ENCODE assay signal across 8 mouse cellular contexts in the genomic region with DNA sequence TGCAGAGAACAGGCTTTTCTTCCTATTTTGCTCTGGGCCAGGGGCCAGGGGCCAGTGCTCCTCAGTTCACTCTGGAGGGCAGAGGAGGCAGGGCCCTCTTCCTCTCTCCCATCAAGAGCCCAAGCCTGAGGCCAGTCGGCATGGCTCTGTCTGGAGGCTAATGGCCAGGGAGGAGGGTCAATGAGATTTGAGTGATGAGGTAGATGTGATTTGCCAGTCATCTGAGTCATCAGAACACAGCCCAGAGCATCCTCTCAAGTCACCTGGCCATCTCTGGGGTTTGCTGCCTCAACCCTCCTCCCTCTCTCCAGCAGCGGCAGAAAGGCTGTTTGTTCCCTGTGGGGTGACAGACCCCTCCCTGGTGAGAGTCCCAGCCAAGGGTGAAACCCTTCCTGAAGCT. TPM values are rescaled to one million over a fixed set of nuclear protein-coding genes. Genes with fewer than 3 reads are reported as not detected.
DNase-seq lines count a peak whose midpoint lies in the region; ATAC-seq and TF ChIP-seq lines count a peak whose summit lies in the region.

No protein-coding gene starts in this region.

- peak overlapping the region; percentile 8 for H3K9ac ChIP-seq in embryonic facial prominence, embryonic 12.5 days
- no peak overlapping the region for H3K9ac ChIP-seq in hindbrain, embryonic 13.5 days
- H3K9ac ChIP-seq in midbrain, embryonic 13.5 days (replicated peaks), result no peak overlapping the region

- 30% methylated on average over 2 of the region's 2 CpGs for WGBS in kidney, adult 2 months
- WGBS in embryonic facial prominence, embryonic 12.5 days, result 8% methylated on average over 2 of the region's 2 CpGs
- 8% methylated on average over 2 of the region's 2 CpGs for WGBS in hindbrain, embryonic 13.5 days
- WGBS in midbrain, embryonic 13.5 days, result 11% methylated on average over 2 of the region's 2 CpGs

- no peak for DNase-seq in kidney, adult 2 months
- DNase-seq in kidney, postnatal 4 days, result no peak
- no peak for DNase-seq in urinary bladder, postnatal 25 days (ENCODE audit: low spot score)
- DNase-seq in thymus, postnatal 36 days, result no peak

- H3K4me3 ChIP-seq in kidney, adult 2 months (ENCODE audit: insufficient read depth, low read depth, low read length), result peak overlapping the region; percentile 68
- H3K4me3 ChIP-seq in embryonic facial prominence, embryonic 12.5 days, result peak overlapping the region; percentile 57; the same call in 1 of the 2 replicates
- H3K4me3 ChIP-seq in hindbrain, embryonic 13.5 days, result peak overlapping the region; percentile 48; the same call in 1 of the 2 replicates
- H3K4me3 ChIP-seq in midbrain, embryonic 13.5 days (replicated peaks), result no peak overlapping the region

- peak overlapping the region; percentile 11 for H3K27ac ChIP-seq in kidney, adult 2 months (ENCODE audit: insufficient read depth, low read depth, low read length)
- H3K27ac ChIP-seq in embryonic facial prominence, embryonic 12.5 days, result no peak overlapping the region
- peak overlapping the region; percentile 18; the same call in 1 of the 2 replicates for H3K27ac ChIP-seq in hindbrain, embryonic 13.5 days
- H3K27ac ChIP-seq in midbrain, embryonic 13.5 days, result no peak overlapping the region

- H3K36me3 ChIP-seq in kidney, adult 2 months (ENCODE audit: control insufficient read depth, insufficient read depth, low read length), result no peaks in the 10 kb centered on the region
- H3K36me3 ChIP-seq in embryonic facial prominence, embryonic 12.5 days, result no peaks in the 10 kb centered on the region
- no peaks in the 10 kb centered on the region for H3K36me3 ChIP-seq in hindbrain, embryonic 13.5 days
- H3K36me3 ChIP-seq in midbrain, embryonic 13.5 days, result no peaks in the 10 kb centered on the region

- ATAC-seq in embryonic facial prominence, embryonic 12.5 days (ENCODE audit: insufficient number of reproducible peaks, insufficient read depth, low FRiP score, low TSS enrichment), result no peak
- ATAC-seq in hindbrain, embryonic 13.5 days (ENCODE audit: low FRiP score), result no peak
- no peak for ATAC-seq in midbrain, embryonic 13.5 days
- no peak for ATAC-seq in activated CD4-positive, CD25-positive, alpha-beta regulatory T cell, adult 4 months

- no peaks in the 10 kb centered on the region for H3K27me3 ChIP-seq in kidney, adult 2 months (replicated peaks; ENCODE audit: control insufficient read depth, insufficient read depth, low read length)
- H3K27me3 ChIP-seq in embryonic facial prominence, embryonic 12.5 days, result peaks cover 47% of the 10 kb centered on the region
- H3K27me3 ChIP-seq in hindbrain, embryonic 13.5 days, result peaks cover 84% of the 10 kb centered on the region
- peaks cover 72% of the 10 kb centered on the region for H3K27me3 ChIP-seq in midbrain, embryonic 13.5 days

- H3K4me2 ChIP-seq in embryonic facial prominence, embryonic 12.5 days (replicated peaks), result peak overlapping the region; percentile 89
- H3K4me2 ChIP-seq in hindbrain, embryonic 13.5 days, result peak overlapping the region; percentile 69
- H3K4me2 ChIP-seq in midbrain, embryonic 13.5 days (replicated peaks), result 0 out of 2 replicates have a peak overlapping the region, but pooled peaks have one; percentile 85

- H3K4me1 ChIP-seq in kidney, adult 2 months (ENCODE audit: control insufficient read depth, insufficient read depth, low read length), result peaks cover 14% of the 10 kb centered on the region; the same call in 1 of the 2 replicates
- peaks cover 46% of the 10 kb centered on the region for H3K4me1 ChIP-seq in embryonic facial prominence, embryonic 12.5 days
- H3K4me1 ChIP-seq in hindbrain, embryonic 13.5 days (replicated peaks), result peaks cover 56% of the 10 kb centered on the region
- peaks cover 51% of the 10 kb centered on the region for H3K4me1 ChIP-seq in midbrain, embryonic 13.5 days (replicated peaks)

- TF ChIP-seq POLR2A in kidney, adult 2 months (IDR thresholded peaks at IDR 0.05; ENCODE audit: low read depth, low read length), result no peak

- TF ChIP-seq CTCF in kidney, adult 2 months (conservative IDR thresholded peaks at IDR 0.05; ENCODE audit: insufficient read depth, insufficient read length, low read depth, low read length), result no peak

- H3K9me3 ChIP-seq in embryonic facial prominence, embryonic 12.5 days, result no peaks in the 10 kb centered on the region
- H3K9me3 ChIP-seq in hindbrain, embryonic 13.5 days, result no peaks in the 10 kb centered on the region
- no peaks in the 10 kb centered on the region for H3K9me3 ChIP-seq in midbrain, embryonic 13.5 days

RNA-seq across cellular contexts. Expression of gene Mcam, which starts 1.0 kb away (rescaled TPM):
- 27.9 and 32.8 TPM in 2 replicates for polyA plus RNA-seq in kidney, adult 2 months (2012; rRNA removed)
- 22.3 and 24.2 TPM in 2 replicates for polyA plus RNA-seq in embryonic facial prominence, embryonic 12.5 days (2016; fragmentation: Nextera tagmentation; extraction: Ambion mirVana)
- polyA plus RNA-seq in hindbrain, embryonic 13.5 days (2015; fragmentation: Nextera tagmentation; extraction: Ambion mirVana), result 13.1 and 14.0 TPM in 2 replicates
- 11.6 and 13.7 TPM in 2 replicates for polyA plus RNA-seq in midbrain, embryonic 13.5 days (2015; fragmentation: Nextera tagmentation; extraction: Ambion mirVana)
- polyA plus RNA-seq in activated CD4-positive, CD25-positive, alpha-beta regulatory T cell, adult 4 months (2017; shearing (Covaris generic)), result under 1 TPM in 1 of 2 experiments, not detected in 1; 0.16 TPM

RNA-seq across cellular contexts. Expression of gene Rnf26, which starts 20.0 kb away (rescaled TPM):
- polyA plus RNA-seq in kidney, adult 2 months (2012; rRNA removed), result 28.8 and 30.9 TPM in 2 replicates
- 86.7 and 88.8 TPM in 2 replicates for polyA plus RNA-seq in embryonic facial prominence, embryonic 12.5 days (2016; fragmentation: Nextera tagmentation; extraction: Ambion mirVana)
- polyA plus RNA-seq in hindbrain, embryonic 13.5 days (2015; fragmentation: Nextera tagmentation; extraction: Ambion mirVana), result 27.9 and 29.2 TPM in 2 replicates
- polyA plus RNA-seq in midbrain, embryonic 13.5 days (2015; fragmentation: Nextera tagmentation; extraction: Ambion mirVana), result 29.9 and 32.7 TPM in 2 replicates
- polyA plus RNA-seq in activated CD4-positive, CD25-positive, alpha-beta regulatory T cell, adult 4 months (2017; shearing (Covaris generic)), result 1 to 10 TPM; 3.2 to 7.9 TPM

RNA-seq across cellular contexts. Expression of gene Gm49380, which starts 20.0 kb away (rescaled TPM):
- polyA plus RNA-seq in kidney, adult 2 months (2012; rRNA removed), result not detected in 2 replicates
- polyA plus RNA-seq in embryonic facial prominence, embryonic 12.5 days (2016; fragmentation: Nextera tagmentation; extraction: Ambion mirVana), result 0.19 and 0.33 TPM in 2 replicates
- polyA plus RNA-seq in hindbrain, embryonic 13.5 days (2015; fragmentation: Nextera tagmentation; extraction: Ambion mirVana), result 0.12 and 0.49 TPM in 2 replicates
- 0.24 and 0.36 TPM in 2 replicates for polyA plus RNA-seq in midbrain, embryonic 13.5 days (2015; fragmentation: Nextera tagmentation; extraction: Ambion mirVana)
- polyA plus RNA-seq in activated CD4-positive, CD25-positive, alpha-beta regulatory T cell, adult 4 months (2017; shearing (Covaris generic)), result not detected

RNA-seq across cellular contexts. Expression of gene C1qtnf5, which starts 26.2 kb away (rescaled TPM):
- 16.8 and 19.6 TPM in 2 replicates for polyA plus RNA-seq in kidney, adult 2 months (2012; rRNA removed)
- polyA plus RNA-seq in embryonic facial prominence, embryonic 12.5 days (2016; fragmentation: Nextera tagmentation; extraction: Ambion mirVana), result 0.78 and 1.3 TPM in 2 replicates
- 3.2 and 5.3 TPM in 2 replicates for polyA plus RNA-seq in hindbrain, embryonic 13.5 days (2015; fragmentation: Nextera tagmentation; extraction: Ambion mirVana)
- polyA plus RNA-seq in midbrain, embryonic 13.5 days (2015; fragmentation: Nextera tagmentation; extraction: Ambion mirVana), result 1.9 and 2.5 TPM in 2 replicates
- polyA plus RNA-seq in activated CD4-positive, CD25-positive, alpha-beta regulatory T cell, adult 4 months (2017; shearing (Covaris generic)), result not detected

RNA-seq across cellular contexts. Expression of gene Mfrp, which starts 31.8 kb away (rescaled TPM):
- 4.4 and 5.4 TPM in 2 replicates for polyA plus RNA-seq in kidney, adult 2 months (2012; rRNA removed)
- polyA plus RNA-seq in embryonic facial prominence, embryonic 12.5 days (2016; fragmentation: Nextera tagmentation; extraction: Ambion mirVana), result 0.13 and 0.20 TPM in 2 replicates
- polyA plus RNA-seq in hindbrain, embryonic 13.5 days (2015; fragmentation: Nextera tagmentation; extraction: Ambion mirVana), result 0.22 TPM in 1 of 2 replicates, not detected in the other
- 0.16 TPM in 1 of 2 replicates, not detected in the other for polyA plus RNA-seq in midbrain, embryonic 13.5 days (2015; fragmentation: Nextera tagmentation; extraction: Ambion mirVana)
- polyA plus RNA-seq in activated CD4-positive, CD25-positive, alpha-beta regulatory T cell, adult 4 months (2017; shearing (Covaris generic)), result not detected

Comparison
In these comparisons a context has a peak if more than half of its experiments do, and no peak if none do; other contexts are left out.
1. H3K27ac ChIP-seq: peak in kidney, adult 2 months (single experiment) and hindbrain, embryonic 13.5 days (single experiment); none in embryonic facial prominence, embryonic 12.5 days (single experiment) and midbrain, embryonic 13.5 days (single experiment).
2. RNA of gene Mcam, which starts 1.0 kb away (polyA plus RNA-seq): 27.9 to 32.8 TPM in kidney, adult 2 months, 22.3 to 24.2 TPM in embryonic facial prominence, embryonic 12.5 days, 11.6 to 13.7 TPM in midbrain, embryonic 13.5 days and 13.1 to 14.0 TPM in hindbrain, embryonic 13.5 days; 0.16 TPM in activated CD4-positive, CD25-positive, alpha-beta regulatory T cell, adult 4 months; every median in the first group is over 10 times any median in the second.
3. Peak in every context shown above with its lines, with median percentiles within 50 percentile points of each other: H3K4me2 ChIP-seq.